Mouse (Mus musculus) embryonic facial prominence, embryonic 10.5 days (tissue): Measurements from ENCODE around the gene Ociad1. TPM values are rescaled to one million over a fixed set of nuclear protein-coding genes. Genes with fewer than 3 reads are reported as not detected.

ENCODE experiments used
- DNase-seq: peaks from one replicate; pipeline ENCODE4 v3.0.0-alpha.2; 2017; ENCODE audit warnings: low spot score
- H3K27ac ChIP-seq: fragments of 300-500 bp; sonication (generic); replicated peaks from 2 replicates; pipeline ENCODE4 v1.5.1; 2016; ENCODE audit warnings: mild to moderate bottlenecking
- H3K27me3 ChIP-seq: fragments of 300-500 bp; sonication (generic); replicated peaks from 2 replicates; pipeline ENCODE4 v1.6.1; 2016; ENCODE audit warnings: low read depth, mild to moderate bottlenecking; ENCODE audit not compliant: poor library complexity, severe bottlenecking
- H3K36me3 ChIP-seq: fragments of 300-500 bp; sonication (generic); replicated peaks from 2 replicates; pipeline ENCODE4 v1.6.1; 2016; ENCODE audit warnings: mild to moderate bottlenecking, moderate library complexity
- H3K4me1 ChIP-seq: fragments of 300-500 bp; sonication (generic); 2 replicates; pipeline ENCODE4 v1.6.1; 2016
- H3K4me3 ChIP-seq: fragments of 300-500 bp; sonication (generic); 2 replicates; pipeline ENCODE4 v1.5.1; 2016; ENCODE audit warnings: mild to moderate bottlenecking, moderate library complexity
- H3K9me3 ChIP-seq: fragments of 300-500 bp; sonication (generic); 2 replicates; pipeline ENCODE4 v1.6.1; 2016; ENCODE audit warnings: mild to moderate bottlenecking
- WGBS: fragments of 180-500 bp; shearing (Covaris S2); methylation state at CpG from one replicate; pipeline ENCODE4 v1.1.7; 2016; 5-methylcytosine and 5-hydroxymethylcytosine counted together
- polyA plus RNA-seq: library from polyadenylated mRNA; unstranded; fragments of >200 nt; fragmentation: Nextera tagmentation; extraction: Ambion mirVana; gene quantifications from 2 replicates; pipeline ENCODE4 v1.2.1, GENCODE M21; 2016

Gene Ociad1
- 135 and 137 TPM in 2 replicates for polyA plus RNA-seq

DNA sequence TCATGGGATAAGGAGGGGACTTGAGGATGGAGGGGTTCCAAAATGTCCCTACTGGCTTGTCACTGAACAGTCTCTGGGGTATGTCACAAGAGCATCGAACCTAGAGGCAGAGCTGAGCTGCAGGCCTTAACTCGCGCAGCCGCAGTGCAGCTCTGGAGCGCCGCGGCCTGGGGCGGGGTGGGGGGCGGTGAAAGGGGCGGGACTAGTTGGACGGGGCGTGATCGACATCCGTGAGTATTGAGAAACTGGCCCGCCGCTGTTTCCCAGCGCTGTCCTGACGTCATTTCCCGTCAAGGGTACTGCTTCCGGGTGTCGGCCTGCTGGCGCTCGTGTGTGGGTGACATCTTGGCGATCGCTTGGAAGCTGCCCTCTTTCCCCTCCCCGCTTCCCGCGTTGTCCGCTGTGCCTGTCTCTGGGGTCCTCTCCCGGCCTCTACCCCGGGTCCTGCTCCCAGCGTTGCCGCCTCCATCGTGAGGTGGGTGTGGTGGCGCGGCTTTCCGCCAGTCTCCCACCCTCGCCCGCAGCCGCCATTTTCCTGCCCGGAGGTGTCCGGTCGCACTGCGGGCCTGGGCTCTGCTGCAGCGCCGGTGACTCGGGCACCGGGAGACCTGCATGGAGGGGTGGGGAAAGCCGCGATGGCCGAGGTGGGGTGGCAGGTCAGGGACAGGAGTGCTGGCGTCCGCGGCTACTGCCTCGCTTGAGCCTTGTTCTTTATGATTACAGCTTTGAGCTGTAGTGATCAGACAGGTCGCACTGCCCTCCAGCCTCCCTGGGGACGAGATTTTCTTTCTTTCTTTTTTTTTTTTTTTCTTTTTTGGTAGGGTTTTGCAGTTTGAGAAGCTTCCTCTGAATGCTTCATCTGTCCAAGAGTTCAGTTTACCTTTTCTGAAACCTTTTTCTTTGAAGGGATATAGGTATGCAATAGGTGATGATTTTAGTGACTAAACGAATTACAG lies at the start of gene Ociad1:
Ociad1 (plus strand) TSS at position 283 of the 956 bp plus-strand sequence.
- no peaks in the 10 kb centered on the region for H3K9me3 ChIP-seq
- under 1% methylated on average over 58 of the region's 58 CpGs for WGBS
- H3K27ac ChIP-seq, result peak within 1 kb of the TSS; percentile 96
- peak within 1 kb of the TSS; percentile 98 for H3K4me3 ChIP-seq
- peaks cover 34% of the 10 kb centered on the region for H3K36me3 ChIP-seq
- peaks cover 19% of the 10 kb centered on the region for H3K4me1 ChIP-seq
- DNase-seq, result peak; percentile 98
- no peaks in the 10 kb centered on the region for H3K27me3 ChIP-seq

DNA sequence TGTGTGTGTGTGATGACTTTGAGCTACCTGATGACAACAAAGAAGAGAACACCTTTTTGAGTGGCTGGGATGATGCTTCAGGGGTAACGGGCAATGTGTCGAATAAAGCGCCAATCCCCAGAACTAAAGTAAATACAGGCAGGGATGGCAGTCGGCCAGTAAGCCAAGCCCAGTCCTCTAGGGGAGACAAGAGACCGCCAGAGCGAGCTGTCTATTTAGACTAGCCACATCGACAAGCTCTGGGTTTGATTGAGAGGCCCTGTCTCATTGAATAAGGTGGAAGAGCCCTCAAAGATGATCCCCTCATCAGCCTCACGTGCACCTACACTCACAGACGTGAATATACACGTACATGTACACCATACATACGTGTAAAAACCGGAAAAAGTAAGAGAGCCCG lies 48.2 kb upstream of the Ociad1 start:
- Histone ChIP-seq H3K9me3 (no peaks in the 10 kb centered on the region), H3K27ac (no peak overlapping the region), H3K27me3 (no peaks in the 10 kb centered on the region), H3K36me3 (peaks cover 2% of the 10 kb centered on the region; the same call in 1 of the 2 replicates), H3K4me1 (0 out of 2 replicates have a peak, but pooled peaks cover 8% of the 10 kb centered on the region), H3K4me3 (no peak overlapping the region)
- no peak for DNase-seq
- WGBS, result 83% methylated on average over 13 of the region's 13 CpGs

DNA sequence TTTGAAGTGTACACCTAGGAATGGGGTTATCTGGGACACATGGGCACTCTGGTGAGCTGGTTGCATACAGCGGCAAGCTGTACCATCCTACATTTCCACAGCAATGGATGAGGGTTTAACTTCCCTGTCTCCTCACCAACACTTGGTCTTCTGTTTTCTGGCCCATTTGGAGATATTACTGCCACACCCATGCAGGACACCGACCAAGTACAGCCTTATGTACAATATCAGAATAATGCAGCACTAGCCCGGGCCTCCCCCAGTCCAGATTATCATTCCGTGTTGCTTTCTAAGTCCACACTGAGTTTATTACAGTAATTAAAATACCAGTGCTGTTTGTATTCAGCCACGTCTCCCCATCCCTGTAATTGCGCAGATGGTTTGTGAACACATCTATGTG lies 46.2 kb upstream of the Ociad1 start:
- H3K4me1 ChIP-seq, result 0 out of 2 replicates have a peak, but pooled peaks cover 6% of the 10 kb centered on the region
- no peak overlapping the region for H3K4me3 ChIP-seq
- no peaks in the 10 kb centered on the region; the same call in 1 of the 2 replicates for H3K36me3 ChIP-seq
- H3K9me3 ChIP-seq, result no peaks in the 10 kb centered on the region
- WGBS, result 89% methylated on average over 6 of the region's 6 CpGs
- H3K27ac ChIP-seq, result no peak overlapping the region
- H3K27me3 ChIP-seq, result no peaks in the 10 kb centered on the region
- DNase-seq, result no peak

DNA sequence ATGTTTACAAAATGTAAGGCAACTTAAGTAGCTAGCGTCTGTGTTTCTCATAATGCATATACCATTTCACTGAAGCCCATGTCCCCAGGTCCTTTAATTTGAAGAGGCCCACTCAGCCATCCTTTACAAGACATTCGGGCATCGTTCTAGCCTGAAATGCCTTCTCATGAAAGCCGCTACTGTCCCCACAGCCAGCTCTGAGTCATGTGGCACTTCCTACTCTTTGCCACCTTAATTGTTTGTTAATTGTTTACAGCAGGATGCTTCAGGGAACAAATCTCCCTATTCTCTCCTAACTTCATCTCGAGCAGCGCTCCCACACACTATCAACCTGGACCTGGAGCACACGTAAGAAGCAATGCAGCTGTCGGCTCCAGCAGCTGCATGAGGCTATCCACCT lies 44.4 kb upstream of the Ociad1 start:
- no peak overlapping the region for H3K4me3 ChIP-seq
- H3K9me3 ChIP-seq, result no peaks in the 10 kb centered on the region
- H3K4me1 ChIP-seq, result 0 out of 2 replicates have a peak, but pooled peaks cover 9% of the 10 kb centered on the region
- DNase-seq, result no peak
- WGBS, result 64% methylated on average over 8 of the region's 8 CpGs
- H3K36me3 ChIP-seq, result no peaks in the 10 kb centered on the region; the same call in 1 of the 2 replicates
- no peak overlapping the region for H3K27ac ChIP-seq
- no peaks in the 10 kb centered on the region for H3K27me3 ChIP-seq

DNA sequence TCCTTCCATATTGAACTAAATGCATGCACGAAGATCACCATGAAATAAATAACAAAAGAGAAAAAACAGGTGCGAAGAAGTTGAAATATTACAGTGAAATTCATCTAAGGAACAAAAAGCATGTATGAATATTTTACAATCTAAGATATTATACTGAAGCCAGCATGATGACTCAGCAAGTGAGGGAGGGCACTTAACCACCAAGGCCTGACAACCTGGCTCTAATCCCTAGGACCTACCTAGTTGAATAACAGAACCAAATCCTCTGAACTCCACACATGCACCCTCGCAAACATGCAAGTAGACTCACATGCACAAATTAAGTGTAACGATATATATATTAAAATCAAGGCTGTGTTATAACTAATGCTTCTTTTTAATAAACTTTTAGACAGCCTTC lies 43.2 kb upstream of the Ociad1 start:
- no peak overlapping the region for H3K4me3 ChIP-seq
- no peaks in the 10 kb centered on the region; the same call in 1 of the 2 replicates for H3K36me3 ChIP-seq
- H3K27me3 ChIP-seq, result no peaks in the 10 kb centered on the region
- H3K9me3 ChIP-seq, result no peaks in the 10 kb centered on the region
- no peak overlapping the region for H3K27ac ChIP-seq
- no peak for DNase-seq
- H3K4me1 ChIP-seq, result peaks cover 17% of the 10 kb centered on the region
- 95% methylated on average over 4 of the region's 4 CpGs for WGBS

DNA sequence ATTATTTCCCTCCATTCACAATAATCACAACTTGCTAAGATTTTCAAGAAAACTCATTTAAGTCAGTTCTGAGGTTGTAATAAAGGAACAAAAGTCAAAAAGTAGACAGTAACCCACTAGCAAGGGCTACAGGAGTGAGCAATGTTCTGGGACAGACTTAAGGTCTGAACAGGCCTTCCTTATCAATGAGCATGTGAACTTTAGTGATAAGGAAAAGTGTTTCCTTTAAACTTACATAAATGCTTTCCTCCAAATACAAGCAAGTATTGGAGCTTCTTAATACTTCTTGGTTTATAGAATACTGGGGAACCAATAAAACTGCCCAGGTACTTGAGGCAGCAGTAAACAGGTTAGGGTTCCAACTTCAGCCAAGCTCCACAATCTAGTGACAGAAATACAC lies 39.8 kb upstream of the Ociad1 start:
- DNase-seq, result no peak
- Histone ChIP-seq H3K9me3 (no peaks in the 10 kb centered on the region), H3K27ac (no peak overlapping the region), H3K4me3 (no peak overlapping the region), H3K27me3 (no peaks in the 10 kb centered on the region), H3K4me1 (peaks cover 28% of the 10 kb centered on the region), H3K36me3 (no peaks in the 10 kb centered on the region; the same call in 1 of the 2 replicates)

DNA sequence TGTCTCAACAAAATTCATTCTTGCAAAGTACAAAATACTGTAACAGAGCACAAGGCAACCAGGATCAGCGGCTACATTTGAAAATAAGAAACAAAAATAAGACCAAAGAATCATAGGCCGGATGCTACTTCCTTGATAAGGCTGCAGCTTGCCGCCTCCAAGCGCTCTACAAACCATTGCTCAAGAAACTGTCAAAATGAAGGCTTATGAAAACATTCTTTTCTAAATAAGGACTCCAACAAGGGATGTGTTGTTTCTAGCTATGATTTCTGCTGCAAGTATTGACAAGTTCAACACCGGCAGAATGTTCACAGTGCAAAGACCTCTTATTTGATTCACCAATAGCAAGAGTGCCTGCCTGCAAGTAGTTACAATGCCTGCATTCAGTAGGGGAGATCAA lies 37.9 kb upstream of the Ociad1 start:
- Histone ChIP-seq H3K4me1 (peaks cover 25% of the 10 kb centered on the region), H3K9me3 (no peaks in the 10 kb centered on the region), H3K36me3 (no peaks in the 10 kb centered on the region), H3K4me3 (peak overlapping the region; percentile 81), H3K27me3 (0 out of 2 replicates have a peak, but pooled peaks cover 3% of the 10 kb centered on the region), H3K27ac (peak overlapping the region; percentile 96)
- DNase-seq, result no peak
- 55% methylated on average over 5 of the region's 5 CpGs for WGBS

DNA sequence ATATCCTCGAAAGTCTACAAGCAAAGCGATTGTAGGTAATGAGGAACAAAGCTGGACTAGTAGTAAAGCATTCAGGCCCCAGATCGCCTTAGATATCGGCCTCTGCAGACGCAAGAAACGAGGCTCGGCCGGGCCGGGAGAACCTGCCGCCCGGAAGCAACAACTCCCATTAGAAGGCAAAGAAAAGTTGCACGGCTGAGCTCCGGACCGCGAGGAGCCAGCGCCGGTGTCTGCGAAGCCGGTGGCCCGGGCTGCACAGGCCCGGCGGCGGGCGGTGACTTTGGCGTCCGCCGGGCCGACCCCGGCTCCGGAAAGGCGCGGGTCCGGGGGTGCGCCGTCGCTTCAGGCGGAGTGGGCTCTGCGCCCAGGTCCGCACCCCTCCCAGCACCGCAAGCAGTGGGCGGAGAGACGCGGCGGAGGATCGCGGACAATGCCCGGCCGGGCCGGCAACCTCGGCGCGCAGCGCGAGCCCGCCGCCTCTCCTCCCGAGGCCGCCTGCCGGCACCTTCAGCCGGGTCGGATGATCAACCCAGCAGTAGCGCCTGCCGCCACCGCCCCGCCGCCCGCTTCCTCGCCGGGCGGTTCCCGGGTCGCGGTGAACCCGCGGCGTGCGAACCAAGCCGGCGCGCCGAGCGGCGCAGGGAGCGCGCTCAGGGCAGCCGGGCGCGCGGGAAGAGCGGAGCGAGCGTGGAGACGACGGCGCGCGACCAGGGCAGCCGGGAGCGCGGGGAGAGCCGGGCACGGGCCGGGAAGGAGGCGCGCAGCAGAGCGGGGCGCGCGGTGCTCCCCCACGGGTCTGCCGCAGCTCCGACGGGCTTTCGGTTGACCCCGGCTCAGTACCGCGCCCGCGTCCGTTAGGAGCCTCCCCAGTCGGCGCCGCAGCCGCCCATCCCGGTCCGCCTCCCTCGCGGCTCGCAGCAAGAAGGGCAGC lies 37.0 kb upstream of the Ociad1 start:
- H3K27me3 ChIP-seq, result 0 out of 2 replicates have a peak, but pooled peaks cover 3% of the 10 kb centered on the region
- H3K27ac ChIP-seq, result peak overlapping the region; percentile 96
- H3K36me3 ChIP-seq, result no peaks in the 10 kb centered on the region
- peak; percentile 76 for DNase-seq
- H3K4me3 ChIP-seq, result peak overlapping the region; percentile 81
- no peaks in the 10 kb centered on the region for H3K9me3 ChIP-seq
- WGBS, result under 1% methylated on average over 129 of the region's 129 CpGs
- H3K4me1 ChIP-seq, result peaks cover 25% of the 10 kb centered on the region

DNA sequence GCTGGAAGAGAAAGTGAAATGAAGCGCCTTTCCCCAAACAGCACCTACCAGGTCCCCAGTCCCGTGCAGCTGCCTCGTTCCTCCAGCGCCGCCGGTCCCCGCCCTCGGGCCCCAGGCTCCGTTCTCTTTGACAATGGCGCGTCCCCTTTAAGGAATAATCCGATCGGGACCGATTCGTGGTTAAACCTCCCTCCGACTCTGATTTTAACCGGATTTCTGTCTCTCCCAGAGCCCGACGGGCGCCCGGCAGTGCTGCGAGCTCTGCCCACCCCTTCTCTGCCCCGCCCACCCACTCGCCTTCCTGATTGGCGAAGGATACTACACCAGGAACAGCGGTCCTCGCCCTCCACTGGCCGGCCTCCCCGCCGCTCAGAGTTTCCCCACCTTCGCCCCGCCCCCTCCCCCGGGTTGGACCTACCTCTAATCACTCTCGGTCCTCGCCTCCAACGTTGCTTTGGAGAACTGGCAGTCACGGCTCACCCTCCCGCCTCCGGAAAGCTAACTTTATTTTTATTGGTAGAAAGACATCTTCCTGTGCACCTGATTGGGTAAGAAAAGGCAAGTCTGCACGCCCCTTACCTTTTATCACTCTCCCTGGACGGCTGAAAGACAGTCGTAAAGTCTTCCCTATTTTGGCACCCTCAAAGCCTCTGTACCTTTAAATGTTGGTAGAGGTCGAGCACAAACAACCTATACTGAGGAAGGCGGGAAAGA lies 36.1 kb upstream of the Ociad1 start, which contains the start of gene Fryl:
Fryl (minus strand) TSS at position 268 of the 714 bp plus-strand sequence.
- H3K27ac ChIP-seq, result peak within 1 kb of the TSS; percentile 96
- WGBS, result under 1% methylated on average over 44 of the region's 44 CpGs
- no peaks in the 10 kb centered on the region for H3K36me3 ChIP-seq
- no peaks in the 10 kb centered on the region for H3K9me3 ChIP-seq
- H3K4me3 ChIP-seq, result peak within 1 kb of the TSS; percentile 81
- 0 out of 2 replicates have a peak, but pooled peaks cover 3% of the 10 kb centered on the region for H3K27me3 ChIP-seq
- peak; percentile 100 for DNase-seq
- H3K4me1 ChIP-seq, result peaks cover 25% of the 10 kb centered on the region

DNA sequence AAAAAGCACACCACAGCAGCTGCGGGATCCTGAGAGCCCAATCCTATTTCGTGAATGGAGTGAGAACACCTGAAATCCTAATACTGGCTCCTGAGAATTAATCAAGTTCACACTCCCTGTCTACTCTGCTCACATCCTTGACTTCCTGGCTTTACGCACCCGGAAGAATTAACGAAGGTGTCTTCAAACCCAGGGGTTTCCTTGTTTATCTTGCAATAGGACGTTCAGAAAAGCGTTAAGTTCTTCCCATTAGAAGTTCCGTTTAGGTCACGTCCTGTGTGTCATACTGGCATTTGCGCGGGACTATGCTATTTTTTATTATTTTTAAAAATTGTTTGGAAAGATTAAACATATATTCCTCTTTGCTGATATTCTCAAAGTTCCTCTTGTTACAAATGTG lies 35.5 kb upstream of the Ociad1 start:
- H3K27ac ChIP-seq, result peak overlapping the region; percentile 48
- peak overlapping the region; percentile 81 for H3K4me3 ChIP-seq
- H3K36me3 ChIP-seq, result no peaks in the 10 kb centered on the region
- no peak for DNase-seq
- peaks cover 25% of the 10 kb centered on the region for H3K4me1 ChIP-seq
- H3K9me3 ChIP-seq, result no peaks in the 10 kb centered on the region
- WGBS, result 5% methylated on average over 11 of the region's 11 CpGs
- 0 out of 2 replicates have a peak, but pooled peaks cover 3% of the 10 kb centered on the region for H3K27me3 ChIP-seq

DNA sequence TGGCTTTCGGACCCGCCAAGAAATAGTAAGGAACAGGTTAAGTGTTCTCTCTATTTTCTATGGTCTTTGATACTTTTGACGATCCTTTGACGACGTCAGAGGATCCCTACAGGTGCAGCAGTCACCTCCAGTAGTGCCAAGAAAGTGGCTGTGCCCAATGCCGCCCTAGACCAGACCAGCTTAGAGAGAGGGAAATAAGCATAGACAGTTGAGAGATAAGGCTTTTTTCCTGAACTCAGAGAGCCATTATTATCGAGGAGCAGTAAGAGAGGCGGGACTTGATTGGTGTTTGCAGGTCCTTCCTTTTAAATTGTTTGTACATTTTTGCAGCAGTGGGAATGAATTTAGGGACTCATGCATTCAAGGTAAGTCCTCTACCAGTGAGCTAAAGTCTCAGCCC lies 34.9 kb upstream of the Ociad1 start:
- Histone ChIP-seq H3K27me3 (0 out of 2 replicates have a peak, but pooled peaks cover 3% of the 10 kb centered on the region), H3K9me3 (no peaks in the 10 kb centered on the region), H3K4me1 (peaks cover 25% of the 10 kb centered on the region), H3K27ac (no peak overlapping the region), H3K36me3 (no peaks in the 10 kb centered on the region), H3K4me3 (peak overlapping the region; percentile 81; the same call in 1 of the 2 replicates)
- WGBS, result 54% methylated on average over 8 of the region's 8 CpGs
- DNase-seq, result no peak
